Mouse (Mus musculus) adrenal gland, adult 2 months (tissue): ENCODE measurements around the gene Prss16. TPM values are rescaled to one million over a fixed set of nuclear protein-coding genes. Genes with fewer than 3 reads are reported as not detected.
A peak's percentile ranks its signal among the peaks of the same experiment; 100 is the strongest.

Experiments
- DNase-seq: peaks from one replicate; pipeline ENCODE4 v3.0.0; 2021
- polyA plus RNA-seq: library from polyadenylated mRNA; depleted of rRNA; stranded (reverse); fragments of >200 nt; gene quantifications from 2 replicates; pipeline ENCODE4 v1.2.3, GENCODE M21; 2012
- total RNA-seq, 2 experiments: library from RNA; stranded (reverse); gene quantifications; 2 replicates each; pipeline ENCODE4 v1.2.3; 2021

The Prss16 gene
- total and polyA plus RNA-seq, 3 experiments = 0.61 to 1.0 TPM; not detected in 1

DNA sequence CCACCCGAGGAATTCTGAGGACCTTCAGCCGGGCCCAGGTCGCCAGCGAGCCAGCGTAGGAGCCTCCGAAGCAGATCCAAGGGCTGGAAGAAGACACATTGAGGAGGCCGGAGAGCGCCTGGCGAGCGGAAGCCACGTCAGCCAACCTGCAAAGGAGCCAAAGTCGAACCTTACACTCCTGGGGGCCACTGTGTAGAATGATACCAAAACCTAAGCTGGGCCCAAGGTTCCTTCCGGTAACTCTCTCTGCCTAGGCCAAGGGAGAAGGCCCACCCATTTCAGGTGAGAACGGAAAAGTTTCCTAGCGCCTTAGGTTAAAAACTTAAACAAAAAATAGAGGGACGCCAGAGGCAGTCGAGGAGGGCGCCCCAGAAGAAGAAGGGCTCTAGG, 2.4 kb downstream of the Prss16 start:
- no peak for DNase-seq

DNA sequence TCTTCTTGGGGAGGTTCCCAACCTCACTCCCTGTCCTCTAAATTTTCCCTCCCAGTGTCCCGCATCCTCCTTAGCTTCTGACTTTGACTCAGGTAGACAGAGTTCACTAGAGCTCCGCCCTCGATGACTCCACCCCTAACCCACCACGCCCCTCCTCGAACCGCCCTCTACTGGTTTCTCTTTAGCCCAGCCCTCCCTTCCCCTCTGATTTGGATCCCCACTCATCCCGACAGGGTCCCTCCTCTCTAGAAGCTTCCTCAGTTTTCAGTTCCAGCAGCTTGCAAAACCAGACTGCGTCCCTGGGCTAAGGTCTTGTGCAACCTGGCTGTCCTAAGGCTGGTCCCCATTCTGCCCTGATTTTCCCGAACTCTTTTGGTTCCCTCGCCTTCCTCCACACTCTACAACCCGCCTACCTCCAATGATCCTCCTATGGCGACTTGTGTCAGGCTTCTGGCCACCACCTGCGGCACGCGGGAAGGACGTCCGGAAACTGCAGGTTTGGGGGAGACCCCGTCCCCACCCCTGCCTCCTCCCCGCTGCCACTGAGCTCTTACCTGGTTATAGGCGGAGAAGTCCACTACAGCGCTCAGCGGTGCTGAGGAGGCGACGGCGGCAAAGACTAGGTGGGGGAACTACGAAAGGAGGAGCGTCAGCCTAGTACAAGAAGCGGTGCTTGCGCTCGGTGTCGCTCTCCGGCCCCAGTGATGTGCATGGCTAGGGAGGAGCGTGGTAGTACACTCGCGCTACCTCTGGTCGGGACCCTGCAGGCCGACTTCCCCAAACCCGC, 3.0 kb downstream of the Prss16 start:
- peak; percentile 77 for DNase-seq

DNA sequence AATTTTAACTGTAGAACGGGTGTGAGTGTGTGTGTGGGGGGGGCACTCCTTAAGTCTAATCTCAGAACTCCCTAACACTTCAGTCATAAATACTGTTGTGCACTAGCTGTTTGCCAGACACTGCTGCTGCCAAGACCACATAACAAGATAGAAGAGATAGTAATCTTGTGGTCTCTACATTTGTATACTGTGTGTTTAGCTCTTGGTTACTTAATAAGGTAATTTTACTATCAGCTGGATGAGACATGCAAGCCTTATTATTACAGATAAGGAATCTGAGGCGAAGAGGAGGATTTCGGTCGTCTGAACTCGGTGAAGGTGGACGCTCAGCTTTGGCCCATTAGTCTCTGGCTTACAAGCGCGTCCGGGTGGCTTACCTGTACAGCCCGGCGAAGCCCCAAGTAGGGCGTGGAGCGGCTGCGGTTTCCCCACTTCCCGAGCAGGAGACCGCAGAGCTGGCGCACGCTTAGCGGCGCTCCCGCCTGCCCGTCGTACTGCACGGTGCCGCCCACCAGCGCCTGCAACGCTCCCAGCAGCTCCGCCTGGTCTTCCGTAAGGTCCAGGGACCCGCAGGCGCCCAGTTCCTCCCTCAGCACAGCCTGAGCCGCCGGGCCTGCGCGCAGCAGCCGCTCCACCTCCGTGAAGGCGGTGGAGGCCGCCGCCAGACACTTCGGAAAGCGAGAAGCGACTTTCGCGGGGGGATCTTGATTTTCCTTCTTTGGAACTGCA, 3.8 kb downstream of the Prss16 start:
- peak; percentile 70 for DNase-seq

DNA sequence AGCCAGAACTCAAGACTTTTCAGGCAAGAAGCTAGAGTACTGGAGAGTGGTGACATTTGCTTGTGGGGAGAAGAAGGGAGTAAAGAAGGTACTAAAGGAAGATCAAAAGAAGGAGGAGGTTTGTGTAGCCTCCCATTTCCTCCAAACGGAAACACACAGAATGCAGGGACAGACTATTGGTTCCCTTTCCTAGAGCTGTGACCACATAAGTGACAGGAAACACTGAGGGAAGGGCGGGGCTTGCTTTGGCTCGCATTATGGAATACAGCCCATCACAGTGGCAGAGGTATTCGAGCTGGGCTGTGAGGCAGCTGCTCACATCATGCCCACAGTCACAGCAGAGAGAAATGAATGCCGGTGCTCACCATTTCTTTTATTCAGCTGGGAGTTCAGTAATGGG, 7.7 kb downstream of the Prss16 start:
- no peak for DNase-seq

DNA sequence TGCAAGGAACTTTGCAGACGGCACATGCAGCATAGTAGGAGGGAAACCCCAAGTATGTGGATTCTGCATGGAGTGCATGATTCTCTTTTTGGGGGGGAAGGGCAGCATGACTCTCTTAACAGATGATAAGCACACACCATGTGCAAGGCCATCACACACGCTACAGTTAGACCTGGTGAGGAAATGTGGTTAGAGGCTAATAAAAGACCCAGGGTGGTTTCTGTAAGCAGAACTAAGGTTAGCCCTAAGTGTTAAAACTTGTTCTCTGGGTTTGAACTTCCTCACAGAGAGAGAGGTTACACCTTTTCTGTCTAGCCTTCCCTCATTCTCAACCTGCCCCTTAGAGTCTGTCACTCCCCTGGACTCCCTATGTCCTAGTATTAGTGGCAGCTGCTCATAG, 8.2 kb downstream of the Prss16 start:
- no peak for DNase-seq

DNA sequence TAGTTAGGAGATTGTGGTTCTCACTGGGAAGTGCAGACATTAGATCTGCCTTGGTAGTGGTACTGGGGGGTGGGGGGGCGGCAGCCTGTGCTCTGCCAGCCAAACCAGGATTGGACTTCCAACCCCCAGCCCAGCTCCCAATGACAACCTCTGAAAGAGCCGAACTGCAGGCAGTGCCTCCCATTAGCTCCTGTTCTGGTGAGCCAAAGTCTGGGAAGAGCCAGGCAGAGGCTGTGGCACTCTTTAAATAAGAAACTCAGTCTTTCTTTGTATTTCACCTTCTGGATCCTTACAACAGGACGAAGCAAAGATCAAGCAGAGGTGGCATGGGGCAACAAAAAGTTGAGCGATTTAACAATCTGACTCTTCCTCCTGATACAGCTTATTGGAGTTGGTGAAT, 10.4 kb downstream of the Prss16 start:
- DNase-seq = no peak

DNA sequence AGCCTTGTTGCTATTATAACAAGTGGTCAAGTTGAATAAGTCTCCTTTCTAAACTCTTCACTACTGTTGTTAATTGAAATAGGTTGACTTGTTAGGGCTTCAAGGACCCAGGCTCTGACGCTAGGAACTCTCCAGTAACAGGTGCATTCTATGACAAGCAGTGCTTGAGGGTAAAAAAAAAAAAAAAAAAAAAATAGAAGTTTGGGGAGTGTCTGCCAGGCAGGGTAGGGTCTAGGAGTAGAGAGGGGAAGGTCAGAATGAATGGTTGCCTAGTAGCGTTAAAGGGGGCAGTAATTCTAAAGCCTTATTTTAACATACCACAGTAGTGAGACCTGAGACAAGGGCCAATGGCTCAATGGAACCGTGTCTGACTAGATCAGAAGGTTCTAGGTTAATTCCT, 11.1 kb downstream of the Prss16 start:
- DNase-seq = no peak

DNA sequence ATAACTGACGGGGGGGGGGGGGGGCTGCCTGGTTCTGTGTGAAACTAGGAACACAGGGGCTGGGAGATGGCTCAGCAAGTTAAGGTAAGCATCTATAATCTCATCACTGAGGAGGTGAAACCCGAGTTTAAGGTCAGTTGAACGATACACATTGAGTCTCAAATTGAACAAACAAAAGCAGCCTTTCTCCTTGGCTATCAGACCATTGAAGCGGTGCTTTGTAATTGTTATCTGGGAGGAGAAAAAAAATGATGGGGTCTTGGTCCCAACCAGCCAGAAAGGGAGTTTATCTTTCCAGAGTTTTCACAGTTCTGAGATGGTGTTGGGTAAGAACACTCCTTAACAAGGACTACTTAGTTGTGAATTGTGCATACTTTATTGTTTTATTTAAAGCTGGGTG, 11.7 kb downstream of the Prss16 start:
- no peak for DNase-seq

DNA sequence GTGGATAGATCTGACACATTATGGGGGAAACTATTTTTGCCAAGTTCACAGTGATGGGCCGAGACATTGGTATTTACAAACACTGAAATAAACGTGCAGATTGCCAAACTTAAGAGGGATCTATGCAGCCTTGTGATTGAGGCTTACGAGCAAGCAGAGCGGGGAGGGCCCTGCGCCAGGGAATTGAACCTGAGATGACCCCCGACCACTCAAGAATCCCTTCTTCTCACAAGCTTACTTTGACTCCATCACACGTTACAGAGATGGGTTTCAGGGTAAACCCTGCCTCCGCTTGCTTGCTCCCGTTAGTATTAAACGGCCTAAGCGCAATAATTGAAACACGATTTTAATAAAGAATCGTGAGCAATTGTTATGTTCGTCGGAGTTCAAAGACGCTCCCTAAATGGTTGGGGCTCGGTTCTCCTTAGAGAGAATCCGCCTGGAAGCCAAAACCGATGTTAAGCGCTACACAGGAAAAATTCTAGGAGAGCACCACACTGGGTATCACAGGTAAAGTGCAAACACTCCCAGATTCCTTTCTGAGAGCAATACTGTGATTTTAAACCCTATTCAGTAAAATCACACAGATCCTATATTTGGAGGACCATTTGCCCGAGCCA, 12.2 kb downstream of the Prss16 start:
- no peak for DNase-seq

DNA sequence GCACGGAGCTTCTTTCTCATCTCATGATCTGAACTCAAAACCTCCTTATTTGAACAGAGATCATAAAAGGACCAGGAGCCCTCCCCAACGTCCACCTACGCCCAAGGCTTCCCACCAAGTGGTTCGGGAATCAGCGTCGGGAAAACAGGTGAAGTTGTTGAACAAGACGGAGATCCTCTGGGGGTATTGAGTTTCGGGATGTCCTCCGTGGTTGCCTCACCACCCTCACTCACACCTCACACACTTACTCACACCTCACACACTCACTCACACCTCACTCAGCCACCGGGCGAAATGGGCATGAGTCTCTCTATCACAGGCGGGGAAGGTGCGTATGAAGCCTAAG, 12.7 kb downstream of the Prss16 start:
- no peak for DNase-seq

DNA sequence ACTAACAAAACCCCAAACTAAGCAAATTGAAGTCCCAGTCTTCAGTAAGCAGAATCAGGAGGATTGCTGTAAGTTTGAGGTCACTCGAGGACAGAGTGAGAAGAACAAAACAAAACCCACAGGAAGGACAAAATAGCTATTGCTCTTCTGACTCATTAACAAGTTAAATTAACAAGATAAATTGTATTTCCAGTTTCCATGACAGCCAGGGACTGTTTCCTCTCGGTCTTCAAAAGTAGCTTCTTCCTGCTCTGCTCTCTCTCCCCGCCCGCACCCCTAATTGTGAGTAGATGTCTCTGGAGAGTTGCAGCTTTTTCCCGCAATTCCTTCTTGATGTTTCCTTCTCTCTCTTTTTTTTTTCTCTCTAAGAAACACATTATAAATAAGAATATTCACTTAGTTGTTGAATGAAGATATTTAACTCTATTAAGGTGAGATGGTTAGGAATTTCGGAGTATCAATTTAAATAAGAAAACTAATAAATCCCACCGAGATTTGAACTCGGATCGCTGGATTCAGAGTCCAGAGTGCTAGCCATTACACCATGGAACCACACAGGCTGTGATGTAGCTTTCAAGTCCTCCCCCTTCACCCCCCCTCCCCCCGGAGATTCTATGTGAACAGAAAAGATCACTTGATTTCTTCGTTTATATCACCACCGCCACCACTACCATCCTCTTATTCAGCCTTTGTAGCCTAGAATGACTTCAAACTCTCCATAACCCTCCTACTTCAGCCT, 13.3 kb downstream of the Prss16 start:
- no peak for DNase-seq

DNA sequence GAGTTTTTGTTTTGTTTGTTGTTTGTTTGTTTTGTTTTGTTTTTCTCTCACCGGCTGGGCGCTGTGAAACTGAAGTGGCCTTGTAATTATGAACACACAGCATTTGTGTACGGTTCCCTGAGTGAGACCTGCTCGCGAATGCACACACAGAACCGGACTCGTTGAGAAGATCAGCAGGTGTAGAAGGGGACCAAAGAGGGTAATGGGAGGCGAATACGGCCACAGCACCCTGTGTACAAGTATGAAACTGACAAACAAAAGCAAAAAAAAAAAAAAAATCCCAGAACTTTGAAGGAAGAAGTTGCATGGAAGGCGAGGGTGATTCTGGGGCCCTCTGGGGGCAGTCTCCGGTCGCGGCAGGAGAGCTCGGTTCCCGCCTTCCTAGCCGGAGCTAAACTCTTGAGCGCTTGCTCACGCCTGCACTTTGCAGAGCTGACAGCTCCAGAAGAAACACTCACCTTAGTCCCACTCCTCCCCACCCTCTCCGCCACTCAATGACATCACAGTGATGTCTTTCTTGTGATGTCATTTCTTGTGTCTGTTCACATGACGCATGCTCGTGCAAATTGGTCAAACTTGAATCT, 14.1 kb downstream of the Prss16 start:
- peak; percentile 26 for DNase-seq

DNA sequence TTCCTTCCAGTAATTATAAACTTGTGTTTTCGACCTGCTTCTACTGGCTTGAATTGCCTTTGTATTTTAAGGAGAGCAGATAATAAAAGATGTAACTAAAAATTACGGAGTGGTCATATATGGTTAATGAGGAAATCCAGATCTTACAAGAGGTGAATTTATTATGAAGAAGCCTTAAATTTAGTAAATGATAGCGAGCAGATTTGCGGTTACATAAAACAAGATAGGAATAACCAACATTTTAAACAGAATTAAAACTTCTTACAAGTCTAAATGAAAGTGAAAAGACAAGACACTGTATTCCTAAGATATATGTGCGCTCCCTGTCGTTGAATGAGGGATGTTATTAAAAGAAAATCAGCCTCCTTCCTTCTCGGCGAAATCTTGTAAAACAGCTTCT, 14.6 kb downstream of the Prss16 start:
- no peak for DNase-seq

DNA sequence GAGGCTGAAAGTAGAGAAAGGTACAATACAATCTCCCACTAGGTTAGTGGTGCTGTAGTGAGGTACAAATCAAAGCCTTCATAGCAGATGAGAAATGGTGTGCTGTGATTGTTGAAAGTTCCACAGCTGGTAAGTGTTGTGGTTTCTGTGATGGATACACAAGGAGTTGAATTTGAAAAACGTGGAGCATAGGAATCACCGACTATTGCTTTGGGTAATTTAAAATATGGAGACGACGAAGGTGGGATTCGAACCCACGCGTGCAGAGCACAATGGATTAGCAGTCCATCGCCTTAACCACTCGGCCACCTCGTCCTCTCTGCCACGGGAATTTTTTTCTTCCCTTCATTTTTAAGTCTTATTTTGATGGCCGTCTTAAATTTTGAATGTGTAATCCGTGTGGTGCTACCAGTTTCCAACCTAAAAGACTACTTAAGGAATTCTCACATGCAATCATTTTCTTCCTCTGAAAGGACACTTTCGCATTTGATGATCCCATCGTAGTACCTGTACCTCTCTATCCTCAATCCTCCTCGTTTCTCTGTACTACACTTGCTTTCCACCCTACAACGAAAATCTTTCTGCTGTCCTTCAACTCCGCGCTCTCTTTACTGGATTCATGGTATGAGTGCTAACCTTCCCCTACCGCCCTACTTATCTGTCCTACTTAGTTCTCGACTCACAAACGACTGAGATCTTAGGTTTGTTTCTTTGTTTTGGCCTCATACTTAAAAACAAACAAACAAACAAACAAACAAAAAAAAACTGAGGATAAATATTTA, 15.4 kb downstream of the Prss16 start:
- peak; percentile 48 for DNase-seq

DNA sequence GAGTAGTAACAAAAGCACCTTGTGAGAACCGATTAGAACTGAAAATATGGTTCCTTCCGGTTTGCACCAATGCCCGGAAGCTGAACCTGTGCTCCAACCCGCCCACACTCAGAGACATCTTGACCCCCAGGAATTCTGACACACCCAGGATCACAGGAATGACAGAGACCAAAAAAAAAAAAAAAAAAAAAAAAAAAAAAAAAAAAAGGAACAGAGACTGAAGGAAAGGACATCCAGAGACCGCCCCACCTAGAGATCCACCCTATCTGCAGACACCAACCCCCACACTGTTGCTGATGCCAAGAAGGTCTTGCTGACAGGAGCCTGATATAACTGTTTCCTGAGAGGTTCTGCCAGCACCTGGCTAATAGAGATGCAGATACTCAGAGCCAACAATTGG, 17.0 kb downstream of the Prss16 start:
- no peak for DNase-seq

DNA sequence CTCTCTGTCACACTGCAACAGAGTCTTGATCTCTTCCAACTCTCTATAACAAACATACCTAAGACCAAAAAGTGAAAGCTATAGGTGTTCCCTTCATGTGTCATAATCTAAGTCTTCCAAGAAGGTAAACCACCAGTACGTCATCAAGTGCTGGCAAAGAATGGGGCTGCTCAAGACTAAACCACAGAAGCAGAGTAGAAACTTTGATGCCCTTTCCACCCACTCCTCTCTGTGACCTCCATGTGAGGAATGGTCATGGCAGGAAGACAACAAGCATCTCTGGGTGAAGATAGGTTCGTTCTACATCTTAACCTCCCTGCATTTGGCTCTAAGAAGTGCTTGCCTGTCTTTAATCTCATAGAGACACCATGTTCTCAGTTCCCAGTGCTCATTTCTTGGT, 25.1 kb downstream of the Prss16 start:
- DNase-seq = no peak

DNA sequence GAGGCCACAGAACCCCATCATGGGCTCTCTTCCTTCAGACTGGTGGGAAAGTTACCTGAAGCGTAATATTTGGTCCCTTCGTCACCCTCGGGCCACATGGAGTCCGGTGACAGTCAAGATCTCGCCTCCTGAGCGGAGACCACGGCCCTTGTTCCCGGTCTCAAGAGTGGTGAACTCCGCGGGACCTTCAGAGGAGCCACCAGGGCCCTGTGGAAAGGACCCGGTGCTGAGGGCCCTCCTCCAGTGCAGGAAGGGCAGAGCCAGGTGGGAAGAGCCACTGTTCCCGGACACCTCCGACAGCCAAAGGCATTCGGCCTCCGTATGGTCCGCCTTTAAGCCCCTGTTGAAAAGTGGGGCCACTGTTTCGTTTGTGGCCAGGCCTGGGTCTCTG, 27.7 kb downstream of the Prss16 start:
- no peak for DNase-seq

DNA sequence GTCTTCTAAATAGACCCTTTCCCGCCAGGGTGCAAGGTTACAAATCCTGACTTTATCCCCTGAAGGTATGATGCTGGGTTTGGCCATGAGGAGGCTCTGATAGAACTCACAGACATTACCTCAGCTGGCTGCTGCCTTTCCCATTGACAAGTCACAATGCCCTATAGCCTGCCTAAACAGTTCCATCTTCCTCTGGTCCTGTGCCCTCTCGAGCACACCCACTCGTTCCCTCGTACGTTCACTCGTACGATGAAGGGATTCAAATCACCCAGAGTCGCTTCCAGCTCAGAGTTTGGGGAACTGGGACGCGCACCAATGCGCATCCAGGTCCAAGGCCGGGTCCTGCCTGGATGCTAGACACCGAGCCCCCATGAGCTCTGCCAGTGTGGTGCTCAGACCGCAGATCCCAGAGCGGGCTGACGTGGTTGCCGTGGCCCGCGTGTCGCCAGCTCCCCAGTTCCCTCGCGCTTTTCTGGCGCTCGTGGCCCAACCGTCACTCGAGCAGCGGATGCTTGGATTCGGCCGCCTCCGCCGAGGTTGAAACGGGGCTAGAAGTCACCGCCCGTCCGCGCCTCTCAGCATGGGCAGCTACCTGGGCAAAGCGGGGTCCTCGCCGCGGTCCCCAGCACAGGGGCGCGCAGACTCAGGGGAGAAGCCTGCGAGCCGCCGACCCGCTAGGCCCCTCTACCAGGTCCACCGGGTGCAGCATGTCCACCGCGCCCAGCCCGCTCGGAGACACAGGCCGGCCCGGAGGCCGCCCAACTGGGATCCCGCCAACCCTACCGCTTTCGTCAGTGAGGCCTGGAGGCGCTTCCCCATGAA, 28.4 kb downstream of the Prss16 start, which contains the start of gene Pom121l2:
Gene Pom121l2, plus strand, starts transcription at position 214 of the 822 bp plus-strand sequence.
- DNase-seq = peak; percentile 51

DNA sequence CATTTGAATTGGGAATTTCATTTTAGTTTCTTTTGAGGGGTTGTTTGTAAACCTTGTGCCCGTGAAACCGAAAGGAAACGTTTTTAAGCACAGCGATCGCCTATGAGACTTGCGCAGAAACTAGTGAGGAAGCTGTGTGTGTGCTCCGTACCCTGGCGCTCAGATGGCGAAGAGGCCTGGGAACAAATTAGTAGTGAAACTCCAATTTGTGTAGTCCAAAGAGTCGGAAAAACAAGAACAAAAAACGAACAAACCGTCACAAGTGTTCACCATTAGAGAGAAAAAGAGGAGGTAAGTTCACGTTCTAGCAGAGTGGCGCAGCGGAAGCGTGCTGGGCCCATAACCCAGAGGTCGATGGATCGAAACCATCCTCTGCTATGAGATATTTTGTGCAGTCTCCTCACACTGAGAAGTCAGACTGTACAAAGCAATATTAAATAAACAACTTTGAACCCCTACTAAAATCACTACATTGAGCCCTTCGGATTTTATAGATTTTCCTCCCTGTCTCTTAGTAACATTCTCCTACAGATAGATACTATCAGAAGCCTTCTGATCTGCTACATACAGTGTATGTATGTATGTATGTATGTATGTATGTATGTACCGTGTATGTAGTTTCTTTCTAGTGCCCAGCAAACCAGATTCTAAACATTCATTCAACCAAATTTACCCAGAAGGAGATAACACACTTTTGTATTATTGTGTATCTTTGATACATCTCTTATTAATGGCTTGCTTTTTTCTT, 34.6 kb downstream of the Prss16 start:
- DNase-seq = peak; percentile 80
